Mouse (Mus musculus) thymus, adult 2 months (tissue): ENCODE measurements around the gene Zfp324.

Experiments
- CTCF ChIP-seq: fragments of 200-500 bp; IDR thresholded peaks from 2 replicates; pipeline ENCODE4 v1.5.1; 2012; ENCODE audit warnings: mild to moderate bottlenecking, control low read depth, low read length, moderate library complexity, borderline replicate concordance; ENCODE audit not compliant: control insufficient read depth, poor library complexity, insufficient read depth; ENCODE audit errors: extremely low read depth
- POLR2A ChIP-seq: fragments of 200-500 bp; IDR thresholded peaks from 2 replicates; pipeline ENCODE4 v1.6.1; 2012; ENCODE audit warnings: mild to moderate bottlenecking, low read length, control low read depth, moderate library complexity; ENCODE audit not compliant: control insufficient read depth, poor library complexity, insufficient read depth; ENCODE audit errors: extremely low read depth

DNA sequence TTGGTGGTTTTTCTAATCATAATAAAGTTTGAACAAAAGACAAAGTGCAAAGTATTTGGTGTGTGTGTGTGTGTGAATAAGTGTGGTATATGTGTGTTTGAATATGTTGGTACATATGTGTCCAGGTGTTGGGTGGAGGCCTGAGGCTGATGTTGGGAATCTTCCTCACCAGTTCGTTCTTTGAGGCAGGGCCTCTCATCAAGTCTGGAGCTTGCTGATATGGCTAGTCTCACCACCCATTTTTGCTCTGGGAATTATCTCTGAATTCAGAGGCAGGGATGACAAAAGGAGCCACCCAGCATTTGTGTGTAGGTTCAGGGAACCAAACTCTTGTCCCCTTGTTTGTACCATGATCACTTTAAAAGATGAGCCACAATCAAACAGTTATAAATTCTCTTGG, 20.1 kb downstream of the Zfp324 start:
- no peak for TF ChIP-seq CTCF
- TF ChIP-seq POLR2A: no peak
